In the genomic region with DNA sequence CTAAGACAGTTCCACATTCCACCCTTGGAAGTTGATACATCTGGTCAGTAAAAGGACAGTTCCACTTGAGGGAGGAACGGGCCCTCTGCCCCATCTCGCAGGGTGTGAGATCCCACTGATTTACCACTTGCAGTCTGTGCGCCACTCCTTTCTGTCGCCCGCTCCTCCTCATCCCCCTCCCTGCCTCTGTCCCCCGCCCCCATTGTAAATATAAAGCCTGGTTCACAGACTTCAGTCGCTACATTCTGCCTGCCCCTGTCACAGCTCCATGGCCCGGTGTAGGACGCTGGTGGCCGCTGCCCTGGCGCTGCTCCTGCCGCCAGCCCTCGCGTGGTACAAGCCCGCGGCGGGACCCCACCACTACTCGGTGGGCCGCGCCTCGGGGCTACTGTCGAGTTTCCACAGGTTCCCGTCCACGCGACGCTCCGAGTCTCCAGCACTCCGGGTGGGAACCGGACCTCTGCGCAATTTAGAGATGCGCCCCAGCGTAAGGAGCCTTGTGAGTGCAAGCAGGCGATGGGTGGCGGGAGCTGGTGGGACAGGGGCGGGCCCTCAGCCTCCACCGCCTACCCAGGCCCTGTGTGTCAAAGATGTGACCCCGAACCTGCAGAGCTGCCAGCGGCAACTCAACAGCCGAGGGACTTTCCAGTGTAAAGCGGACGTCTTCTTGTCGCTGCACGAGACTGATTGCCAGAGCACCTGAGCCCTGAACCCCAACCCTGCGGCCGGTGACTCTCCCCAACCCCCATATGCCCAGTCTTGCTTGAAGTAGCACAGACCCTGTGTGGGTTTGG, we compare ENCODE assay signal across 7 mouse cellular contexts. TPM values are rescaled to one million over a fixed set of nuclear protein-coding genes. Genes with fewer than 3 reads are reported as not detected.
DNase-seq lines count a peak whose midpoint lies in the region; ATAC-seq and TF ChIP-seq lines count a peak whose summit lies in the region.

Gene Npb (plus strand): TSS at position 237 of the 794 bp plus-strand sequence.

- TF ChIP-seq POLR2A in thymus, adult 2 months (IDR thresholded peaks at IDR 0.05; ENCODE audit: control insufficient read depth, extremely low read depth, insufficient read depth, low read length, poor library complexity), result no peak

- H3K4me2 ChIP-seq in forebrain, postnatal 0 days (ENCODE audit: low read depth), result peak within 1 kb of the TSS; percentile 31
- H3K4me2 ChIP-seq in liver, embryonic 14.5 days (ENCODE audit: low read depth), result peak within 1 kb of the TSS; percentile 50

- ATAC-seq in forebrain, postnatal 0 days, result no peak
- ATAC-seq in liver, embryonic 14.5 days (ENCODE audit: insufficient read depth), result 0 out of 2 replicates have a peak, but pooled peaks have one; percentile 1
- no peak for ATAC-seq in monocyte, adult 5-6 weeks (replicated peaks; ENCODE audit: insufficient number of reproducible peaks, low FRiP score, low TSS enrichment, poor library complexity, severe bottlenecking)

- no peaks in the 10 kb centered on the region for H3K9me3 ChIP-seq in forebrain, postnatal 0 days (ENCODE audit: low read length)
- H3K9me3 ChIP-seq in liver, embryonic 14.5 days (ENCODE audit: control insufficient read depth, low read length), result no peaks in the 10 kb centered on the region

- no peak within 1 kb of the TSS for H3K4me3 ChIP-seq in thymus, adult 2 months (ENCODE audit: control insufficient read depth, insufficient read depth, low read length)
- H3K4me3 ChIP-seq in forebrain, postnatal 0 days (ENCODE audit: low read depth, low read length), result no peak within 1 kb of the TSS
- H3K4me3 ChIP-seq in liver, embryonic 14.5 days (ENCODE audit: insufficient read depth in 1 of 2, low read depth in 2 of 2, low read length in 2 of 2), result peak within 1 kb of the TSS in 1 of 2 experiments; percentile 34; a peak in 2 of 4 replicates
- no peak within 1 kb of the TSS for H3K4me3 ChIP-seq in left cerebral cortex, adult 2 months

- TF ChIP-seq CTCF in thymus, adult 2 months (IDR thresholded peaks at IDR 0.05; ENCODE audit: borderline replicate concordance, control insufficient read depth, extremely low read depth, insufficient read depth, low read length, poor library complexity), result 0 out of 2 replicates have a peak, but pooled peaks have one; percentile 18
- TF ChIP-seq CTCF in forebrain, postnatal 0 days (IDR thresholded peaks at IDR 0.05; ENCODE audit: low read depth), result no peak
- TF ChIP-seq CTCF in liver, embryonic 14.5 days (IDR thresholded peaks at IDR 0.05; ENCODE audit: low read depth), result no peak
- TF ChIP-seq CTCF in left cerebral cortex, adult 2 months (IDR thresholded peaks at IDR 0.05), result no peak

- peak within 1 kb of the TSS; percentile 26; the same call in 1 of the 2 replicates for H3K9ac ChIP-seq in forebrain, postnatal 0 days
- H3K9ac ChIP-seq in liver, embryonic 14.5 days (replicated peaks), result peak within 1 kb of the TSS; percentile 34

- no peaks in the 10 kb centered on the region for H3K27me3 ChIP-seq in thymus, adult 2 months (ENCODE audit: control insufficient read depth, insufficient read depth, low read length)
- no peaks in the 10 kb centered on the region for H3K27me3 ChIP-seq in forebrain, postnatal 0 days (ENCODE audit: insufficient read depth, low read length)
- H3K27me3 ChIP-seq in liver, embryonic 14.5 days (ENCODE audit: control insufficient read depth, insufficient read depth, low read length), result peaks cover 4% of the 10 kb centered on the region; the same call in 1 of the 2 replicates

- H3K27ac ChIP-seq in thymus, adult 2 months (ENCODE audit: control insufficient read depth, insufficient read depth, low read length), result no peak within 1 kb of the TSS
- no peak within 1 kb of the TSS for H3K27ac ChIP-seq in forebrain, postnatal 0 days (ENCODE audit: low read depth, low read length)
- no peak within 1 kb of the TSS for H3K27ac ChIP-seq in liver, embryonic 14.5 days
- no peak within 1 kb of the TSS for H3K27ac ChIP-seq in left cerebral cortex, adult 2 months

- no peak for DNase-seq in thymus, adult 2 months
- no peak for DNase-seq in thymus, adult 18-20 months
- DNase-seq in forebrain, postnatal 0 days, result no peak
- DNase-seq in liver, embryonic 14.5 days (ENCODE audit: low read depth in 3 of 3, low spot score in 3 of 3), result no peak
- DNase-seq in left cerebral cortex, adult 2 months (ENCODE audit: extremely low spot score in 1 of 2, low spot score in 2 of 2), result no peak
- DNase-seq in cerebellum, adult 9-11 months, result no peak

- 54% methylated on average over 45 of the region's 45 CpGs for WGBS in thymus, adult 2 months
- WGBS in forebrain, postnatal 0 days, result 8% methylated on average over 45 of the region's 45 CpGs
- 16% methylated on average over 45 of the region's 45 CpGs for WGBS in liver, embryonic 14.5 days (ENCODE audit: insufficient replicate concordance)

- no peak for TF ChIP-seq EP300 in liver, embryonic 14.5 days (IDR thresholded peaks at IDR 0.05; ENCODE audit: low read depth)

- intact Hi-C loops in left cerebral cortex, adult 2 months (cut with DNase I), result no loop called here

- H3K36me3 ChIP-seq in thymus, adult 2 months (ENCODE audit: control insufficient read depth, insufficient read depth, low read length), result peaks cover 14% of the 10 kb centered on the region
- H3K36me3 ChIP-seq in forebrain, postnatal 0 days (ENCODE audit: insufficient read depth), result peaks cover 69% of the 10 kb centered on the region
- H3K36me3 ChIP-seq in liver, embryonic 14.5 days (replicated peaks; ENCODE audit: control insufficient read depth, insufficient read depth, low read depth), result peaks cover 29% of the 10 kb centered on the region

- no peaks in the 10 kb centered on the region for H3K4me1 ChIP-seq in thymus, adult 2 months (replicated peaks; ENCODE audit: control insufficient read depth, insufficient read depth, low read length)
- no peaks in the 10 kb centered on the region for H3K4me1 ChIP-seq in forebrain, postnatal 0 days (ENCODE audit: insufficient read depth)
- H3K4me1 ChIP-seq in liver, embryonic 14.5 days (replicated peaks; ENCODE audit: control insufficient read depth in 2 of 2, insufficient read depth in 2 of 2, low read length in 1 of 2), result peaks cover 8 to 16% of the 10 kb centered on the region in 2 experiments; a peak in 3 of 4 replicates

RNA-seq across cellular contexts. Expression of gene Npb, which starts in this region (rescaled TPM):
- 2.2 and 2.8 TPM in 2 replicates for polyA plus RNA-seq in thymus, adult 2 months (2012; rRNA removed)
- total RNA-seq in forebrain, postnatal 0 days (2014; rRNA removed), result not detected in 2 replicates
- polyA plus RNA-seq in forebrain, postnatal 0 days (2015; fragmentation: Nextera tagmentation; extraction: Ambion mirVana), result 0.42 and 0.80 TPM in 2 replicates
- 5.5 and 12.3 TPM in 2 replicates for polyA plus RNA-seq in liver, embryonic 14.5 days (2012; rRNA removed)
- 11.9 and 14.2 TPM in 2 replicates for polyA plus RNA-seq in liver, embryonic 14.5 days (2014; fragmentation: Nextera tagmentation; extraction: Ambion mirVana)
- total RNA-seq in monocyte, adult 5-6 weeks (2017), result not detected in 3 replicates
- under 1 TPM in 1 of 2 experiments, not detected in 1; 0.95 TPM for total RNA-seq in left cerebral cortex, adult 2 months (2021)
